Mouse (Mus musculus): ENCODE data around the gene Ifi203. TPM values are rescaled to one million over a fixed set of nuclear protein-coding genes. Genes with fewer than 3 reads are reported as not detected.
A peak's percentile ranks its signal among the peaks of the same experiment; 100 is the strongest.
"Not testable (repeated sequence)": the region's sequence is repeated elsewhere in the genome, so short reads cannot be mapped to it uniquely, and the experiment has no call there.

Gene Ifi203
- total RNA-seq, 2 experiments from 2014 or later, result 12.8 to 13.3 TPM

DNA sequence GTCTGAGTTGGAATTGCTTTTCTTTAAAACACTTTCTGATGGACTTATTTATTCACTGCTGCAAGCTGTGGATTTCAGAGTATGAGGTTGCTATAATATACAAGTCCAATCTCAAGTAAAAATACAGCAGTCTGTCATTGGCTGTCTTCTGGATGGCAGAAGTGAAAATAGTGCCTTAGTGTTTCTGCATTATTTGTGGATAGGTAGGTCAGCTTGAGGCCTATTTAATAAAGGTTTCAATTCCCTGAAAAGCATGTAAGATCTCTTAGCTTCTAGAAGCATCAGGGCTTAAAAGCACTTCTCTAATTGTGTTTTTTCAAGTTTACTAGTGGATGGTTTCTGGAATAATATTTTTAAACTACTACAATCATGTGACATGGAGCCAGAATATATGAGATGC, 52.7 kb downstream of the Ifi203 start:
- not testable (repeated sequence) for DNase-seq

DNA sequence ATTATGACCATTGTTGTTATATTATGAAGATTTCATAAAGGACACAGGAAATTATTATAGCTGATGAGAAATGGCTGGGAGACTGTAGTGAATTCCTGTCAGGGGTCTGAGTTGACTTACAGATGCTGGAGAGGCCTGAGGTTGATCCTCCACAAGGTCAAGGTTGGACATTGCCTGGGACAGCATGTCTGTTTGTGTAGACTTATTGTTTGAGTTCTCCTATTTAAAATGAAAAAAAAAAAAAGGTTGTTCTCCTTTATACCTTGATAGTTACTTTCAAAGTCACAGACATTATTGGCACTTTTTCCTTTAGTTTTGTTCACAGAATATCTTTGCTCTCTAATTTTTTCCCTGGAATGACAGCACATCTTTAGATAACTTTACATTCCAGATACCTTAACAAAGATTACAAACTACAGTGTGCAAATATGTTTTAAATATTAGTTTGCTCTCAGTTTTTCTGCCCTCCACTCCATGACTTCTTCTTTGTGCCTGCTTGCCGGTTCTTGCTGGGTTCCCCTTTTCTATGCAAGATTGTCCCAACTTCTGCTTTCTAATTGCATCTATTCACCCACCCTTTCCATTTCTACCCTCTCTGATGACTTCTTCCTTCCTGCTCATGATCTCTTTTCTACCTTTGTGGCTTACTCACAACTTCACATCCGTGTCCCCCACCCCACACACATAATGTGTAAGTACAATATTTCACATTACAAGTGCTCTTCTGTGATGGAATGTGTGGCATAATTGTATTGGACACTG, 55.3 kb downstream of the Ifi203 start:
- not testable (repeated sequence) for DNase-seq

DNA sequence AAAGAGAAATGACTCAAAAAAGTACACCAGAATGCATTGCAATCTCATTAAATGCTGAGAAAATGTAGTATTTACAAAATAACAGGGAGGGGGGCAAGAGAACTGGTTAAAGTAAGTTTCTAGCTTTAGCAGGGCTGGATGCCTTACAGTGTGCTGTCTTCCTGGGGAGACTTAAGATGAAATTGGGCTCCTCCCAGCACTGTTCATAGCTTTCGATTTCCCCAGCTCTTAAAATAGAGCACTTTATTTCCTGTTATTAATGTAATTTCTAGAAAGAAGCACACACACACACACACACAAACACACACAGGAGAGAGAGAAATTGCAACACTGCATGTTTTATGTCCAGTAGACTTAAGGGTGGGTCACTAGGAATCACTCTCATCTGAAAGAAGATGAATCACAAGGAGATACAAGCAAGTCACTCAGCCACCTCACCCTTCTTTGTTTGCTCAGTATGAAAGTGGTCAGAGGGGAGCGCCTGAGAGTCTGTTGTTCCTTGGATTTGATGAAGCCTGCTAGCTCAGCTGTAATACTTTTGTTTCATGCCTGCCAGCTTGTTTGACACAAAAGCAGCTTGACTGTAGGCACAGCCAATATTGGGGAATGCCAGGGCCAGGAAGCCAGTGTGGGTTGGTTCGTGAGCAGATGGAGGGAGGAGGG, 62.3 kb downstream of the Ifi203 start:
- DNase-seq, result peak; percentile 61 to 68

DNA sequence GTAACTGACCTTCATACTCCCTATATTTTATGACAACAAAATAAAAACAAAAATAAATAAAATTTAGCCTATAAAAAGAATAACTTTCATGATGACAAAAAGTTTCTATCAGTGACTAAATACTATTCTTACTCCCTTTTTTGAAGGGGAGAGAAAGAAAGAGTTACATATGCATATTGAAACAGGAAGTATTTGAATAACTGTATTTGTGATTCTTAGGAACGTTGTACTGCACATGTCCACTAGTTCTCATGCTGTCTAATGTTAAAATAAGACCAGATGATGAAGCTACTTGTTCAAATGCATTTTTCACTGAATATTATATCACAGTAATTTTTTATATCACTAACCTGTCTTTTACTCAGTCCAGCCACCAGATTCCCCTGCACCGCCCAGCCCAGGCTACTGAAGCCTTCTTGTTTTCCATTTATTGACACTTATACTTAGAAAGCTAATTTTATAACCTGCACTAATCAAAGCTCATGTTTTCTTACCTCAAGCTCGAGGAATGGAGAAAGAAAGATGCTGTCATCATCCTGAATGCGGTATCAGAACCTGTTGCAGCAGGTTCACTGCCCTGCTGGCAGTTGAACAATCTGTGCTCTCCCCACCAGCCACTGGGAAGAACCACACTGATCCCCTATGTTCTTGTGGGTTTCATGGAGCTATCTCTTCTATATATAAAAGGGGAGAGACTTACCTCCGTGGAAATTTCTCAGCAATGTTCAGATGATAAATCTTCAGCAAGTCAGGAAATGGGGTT, 63.1 kb downstream of the Ifi203 start:
- DNase-seq, result peak in 1 of 2 experiments; percentile 17

DNA sequence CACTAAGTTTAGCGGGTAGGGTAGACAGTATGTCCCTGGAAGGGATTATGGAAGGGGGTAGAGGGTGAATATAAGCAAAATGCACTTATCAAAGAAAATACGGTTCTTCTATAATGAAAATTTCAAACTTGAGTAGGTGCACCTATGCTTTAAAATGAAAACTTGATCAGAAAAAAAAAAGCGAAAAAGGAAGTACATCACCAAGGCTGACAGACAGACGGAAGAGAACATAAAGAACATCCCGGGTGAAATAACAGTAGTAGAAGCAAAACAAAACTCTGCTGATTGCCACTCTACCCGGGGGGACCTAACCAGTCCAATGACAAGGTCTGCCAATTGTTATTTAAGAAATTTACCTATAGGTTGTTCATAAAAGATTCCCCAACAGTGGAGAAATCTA, 64.2 kb downstream of the Ifi203 start:
- DNase-seq, result not testable (repeated sequence)

DNA sequence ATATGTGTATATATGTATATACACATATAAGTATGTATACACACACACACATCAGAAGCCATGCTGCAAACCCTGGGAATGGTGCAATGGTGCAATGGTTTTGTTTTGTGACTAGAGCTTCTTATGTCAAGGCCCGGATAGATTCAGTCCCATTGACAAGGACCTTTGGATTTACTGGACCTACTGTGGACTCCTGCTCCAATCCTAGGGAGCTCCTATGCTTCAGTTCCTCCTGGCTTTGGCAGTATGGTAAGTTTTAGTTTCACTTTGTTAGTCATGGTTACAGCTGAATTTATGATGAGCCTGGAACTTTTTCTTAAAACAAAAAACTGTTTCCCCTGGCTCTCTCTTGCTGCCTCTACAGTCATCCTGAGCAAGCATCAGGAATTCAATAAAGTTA, 65.3 kb downstream of the Ifi203 start:
- DNase-seq, result peak in 1 of 2 experiments; percentile 18

Other genes with a start within 250 kb of the Ifi203 start
- 10 to 100 TPM in 1 of 2 experiments, 1 to 10 TPM in 1; 8.2 to 11.6 TPM for gene Ifi207, start 200.9 kb downstream of the Ifi203 start, total RNA-seq (2021)
- gene Ifi204, start 175.7 kb downstream of the Ifi203 start, total RNA-seq (2021), result 1 to 10 TPM; 3.3 to 3.8 TPM
- gene Ifi211, start 29.6 kb downstream of the Ifi203 start, total RNA-seq (2021), result 1 to 10 TPM; 3.1 to 3.7 TPM
- 10 to 100 TPM; 14.2 to 14.6 TPM for gene Mndal, start 181 bp downstream of the Ifi203 start, total RNA-seq (2021)
- not detected for gene Ifi202b, start 40.1 kb upstream of the Ifi203 start, total RNA-seq (2021)
- 10 to 100 TPM; 24.8 to 29.1 TPM for gene Ifi205, start 89.1 kb upstream of the Ifi203 start, total RNA-seq (2021)
- not detected for gene Olfr433, start 98.0 kb upstream of the Ifi203 start, total RNA-seq (2021)
- not detected for gene Olfr432, start 106.5 kb upstream of the Ifi203 start, total RNA-seq (2021)
- not detected for gene Olfr430, start 123.9 kb upstream of the Ifi203 start, total RNA-seq (2021)
- not detected for gene Olfr429, start 141.7 kb upstream of the Ifi203 start, total RNA-seq (2021)
- not detected for gene Olfr427, start 154.2 kb upstream of the Ifi203 start, total RNA-seq (2021)
- not detected for gene Olfr231, start 178.5 kb upstream of the Ifi203 start, total RNA-seq (2021)
- not detected for gene Olfr424, start 188.8 kb upstream of the Ifi203 start, total RNA-seq (2021)
- not detected for gene Olfr420, start 213.0 kb upstream of the Ifi203 start, total RNA-seq (2021)
- gene Spta1, start 230.1 kb upstream of the Ifi203 start, total RNA-seq (2021), result 1 to 10 TPM; 6.9 to 8.2 TPM